ENCODE assay signal across 9 mouse cellular contexts in the genomic region with DNA sequence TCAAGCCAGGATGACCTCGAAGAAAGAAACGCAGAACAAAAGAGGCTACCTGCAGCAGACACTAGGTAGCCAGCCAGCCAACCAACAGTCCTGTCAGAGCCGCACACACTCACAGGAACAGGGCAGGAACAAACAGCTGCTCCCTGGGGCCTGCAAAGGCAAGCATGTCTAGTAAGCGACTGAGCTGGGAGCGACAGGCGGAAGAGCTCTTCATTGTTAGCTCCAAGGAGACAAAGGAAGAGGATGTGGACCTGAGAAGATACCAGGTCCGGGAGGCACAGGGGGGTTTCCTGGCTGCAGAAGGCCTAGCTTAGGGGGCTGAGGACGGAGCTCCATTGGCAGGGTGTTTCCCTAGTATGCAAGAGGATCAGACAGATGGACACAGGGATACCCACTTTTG. TPM values are rescaled to one million over a fixed set of nuclear protein-coding genes. Genes with fewer than 3 reads are reported as not detected.
DNase-seq lines count a peak whose midpoint lies in the region; ATAC-seq and TF ChIP-seq lines count a peak whose summit lies in the region.
"Had no signal": no experiment of that assay in that cellular context is flagged by ENCODE, and none has a peak within 500 bp of the region (broad histone marks: within the 10 kb centered on the region; RNA-seq: fewer than 3 reads in every experiment).

No protein-coding gene starts in this region.

- no peak overlapping the region for H3K4me3 ChIP-seq in embryonic facial prominence, embryonic 13.5 days
- H3K4me3 ChIP-seq in intestine, embryonic 14.5 days (ENCODE audit: low read depth, low read length) = no peak overlapping the region
- no peak overlapping the region for H3K4me3 ChIP-seq in lung, embryonic 14.5 days (ENCODE audit: low read depth, low read length)
- H3K4me3 ChIP-seq: limb, embryonic 12.5 days had no signal

- DNase-seq in ES-CJ7 (ENCODE audit: low read depth, low spot score) = peak; percentile 57
- DNase-seq in intestine, embryonic 14.5 days (ENCODE audit: low spot score) = no peak
- peak; percentile 50 for DNase-seq in lung, embryonic 14.5 days
- peak; percentile 27 for DNase-seq in yolk sac, embryonic 10.5 days (ENCODE audit: low spot score)
- no peak for DNase-seq in layer of hippocampus, postnatal 10 days (ENCODE audit: low spot score in 2 of 2)

- no peaks in the 10 kb centered on the region for H3K36me3 ChIP-seq in embryonic facial prominence, embryonic 13.5 days
- H3K36me3 ChIP-seq in intestine, embryonic 14.5 days (ENCODE audit: control insufficient read depth, insufficient read depth, low read length) = no peaks in the 10 kb centered on the region
- no peaks in the 10 kb centered on the region for H3K36me3 ChIP-seq in lung, embryonic 14.5 days (ENCODE audit: insufficient read depth)
- H3K36me3 ChIP-seq: limb, embryonic 12.5 days had no signal

- H3K9me3 ChIP-seq in embryonic facial prominence, embryonic 13.5 days = no peaks in the 10 kb centered on the region
- no peaks in the 10 kb centered on the region for H3K9me3 ChIP-seq in intestine, embryonic 14.5 days (ENCODE audit: control insufficient read depth, low read length)
- no peaks in the 10 kb centered on the region for H3K9me3 ChIP-seq in lung, embryonic 14.5 days (ENCODE audit: low read depth, low read length)
- H3K9me3 ChIP-seq: limb, embryonic 12.5 days had no signal

- H3K4me1 ChIP-seq in embryonic facial prominence, embryonic 13.5 days = 0 out of 2 replicates have a peak, but pooled peaks cover 2% of the 10 kb centered on the region
- peaks cover 15% of the 10 kb centered on the region; the same call in 1 of the 2 replicates for H3K4me1 ChIP-seq in intestine, embryonic 14.5 days (replicated peaks; ENCODE audit: control insufficient read depth, insufficient read depth, low read length)
- H3K4me1 ChIP-seq in lung, embryonic 14.5 days (ENCODE audit: insufficient read depth) = 0 out of 2 replicates have a peak, but pooled peaks cover 4% of the 10 kb centered on the region
- H3K4me1 ChIP-seq: limb, embryonic 12.5 days had no signal

- WGBS in embryonic facial prominence, embryonic 13.5 days = 56% methylated on average over 8 of the region's 8 CpGs
- 66% methylated on average over 8 of the region's 8 CpGs for WGBS in intestine, embryonic 14.5 days
- 55% methylated on average over 8 of the region's 8 CpGs for WGBS in lung, embryonic 14.5 days

- ATAC-seq in embryonic facial prominence, embryonic 13.5 days (ENCODE audit: insufficient number of reproducible peaks, insufficient read depth, low FRiP score, low TSS enrichment, low read depth) = no peak
- ATAC-seq in intestine, embryonic 14.5 days (replicated peaks; ENCODE audit: low FRiP score, low TSS enrichment, low read depth) = no peak
- ATAC-seq in lung, embryonic 14.5 days (ENCODE audit: insufficient read depth) = no peak
- ATAC-seq in cerebellum, adult (ENCODE audit: insufficient number of reproducible peaks, low FRiP score, low TSS enrichment) = no peak
- no peak for ATAC-seq in activated CD4-positive, CD25-positive, alpha-beta regulatory T cell, adult 4 months

- TF ChIP-seq CTCF in lung, embryonic 14.5 days (IDR thresholded peaks at IDR 0.05; ENCODE audit: low read depth) = no peak

- no peaks in the 10 kb centered on the region for H3K27me3 ChIP-seq in embryonic facial prominence, embryonic 13.5 days
- no peaks in the 10 kb centered on the region for H3K27me3 ChIP-seq in intestine, embryonic 14.5 days (replicated peaks; ENCODE audit: control insufficient read depth, insufficient read depth, low read length)
- no peaks in the 10 kb centered on the region for H3K27me3 ChIP-seq in lung, embryonic 14.5 days (ENCODE audit: insufficient read depth, low read length)
- H3K27me3 ChIP-seq: limb, embryonic 12.5 days had no signal

- peak overlapping the region; percentile 33; the same call in 1 of the 2 replicates for H3K27ac ChIP-seq in embryonic facial prominence, embryonic 13.5 days
- peak overlapping the region; percentile 16; the same call in 1 of the 2 replicates for H3K27ac ChIP-seq in intestine, embryonic 14.5 days (ENCODE audit: low read depth)
- H3K27ac ChIP-seq in lung, embryonic 14.5 days (ENCODE audit: low read depth) = peak overlapping the region; percentile 82
- H3K27ac ChIP-seq: limb, embryonic 12.5 days had no signal

- no peak overlapping the region for H3K4me2 ChIP-seq in embryonic facial prominence, embryonic 13.5 days
- H3K4me2 ChIP-seq in intestine, embryonic 14.5 days (ENCODE audit: low read length) = no peak overlapping the region
- H3K4me2 ChIP-seq in lung, embryonic 14.5 days = no peak overlapping the region
- H3K4me2 ChIP-seq: limb, embryonic 12.5 days had no signal

- no peak overlapping the region for H3K9ac ChIP-seq in embryonic facial prominence, embryonic 13.5 days
- no peak overlapping the region for H3K9ac ChIP-seq in intestine, embryonic 14.5 days (ENCODE audit: low read length)
- no peak overlapping the region for H3K9ac ChIP-seq in lung, embryonic 14.5 days
- H3K9ac ChIP-seq: limb, embryonic 12.5 days had no signal

RNA-seq across cellular contexts. Expression of a gene that starts 13.9 kb away (rescaled TPM):
- 9.8 and 11.3 TPM in 2 replicates for polyA plus RNA-seq in embryonic facial prominence, embryonic 13.5 days (2015; fragmentation: Nextera tagmentation; extraction: Ambion mirVana)
- polyA plus RNA-seq in intestine, embryonic 14.5 days (2014; fragmentation: Nextera tagmentation; extraction: Ambion mirVana) = 31.5 and 32.5 TPM in 2 replicates
- polyA plus RNA-seq in lung, embryonic 14.5 days (2014; fragmentation: Nextera tagmentation; extraction: Ambion mirVana) = 32.5 and 36.3 TPM in 2 replicates
- 1 to 10 TPM; 7.9 to 9.0 TPM for total RNA-seq in layer of hippocampus, postnatal 10 days (2021)
- polyA plus RNA-seq in activated CD4-positive, CD25-positive, alpha-beta regulatory T cell, adult 4 months (2017; shearing (Covaris generic)) = under 1 TPM in 1 of 2 experiments, not detected in 1; 0.15 TPM

RNA-seq across cellular contexts. Expression of a gene that starts 35.0 kb away (rescaled TPM):
- polyA plus RNA-seq in embryonic facial prominence, embryonic 13.5 days (2015; fragmentation: Nextera tagmentation; extraction: Ambion mirVana) = not detected in 2 replicates
- 0.50 and 0.98 TPM in 2 replicates for polyA plus RNA-seq in intestine, embryonic 14.5 days (2014; fragmentation: Nextera tagmentation; extraction: Ambion mirVana)
- 0.46 and 0.85 TPM in 2 replicates for polyA plus RNA-seq in lung, embryonic 14.5 days (2014; fragmentation: Nextera tagmentation; extraction: Ambion mirVana)
- under 1 TPM in 1 of 2 experiments, not detected in 1; 0.25 TPM for total RNA-seq in layer of hippocampus, postnatal 10 days (2021)
- not detected for polyA plus RNA-seq in activated CD4-positive, CD25-positive, alpha-beta regulatory T cell, adult 4 months (2017; shearing (Covaris generic))
- polyA plus RNA-seq: limb, embryonic 12.5 days had no signal

Comparison
In these comparisons a context has a peak if more than half of its experiments do, and no peak if none do; other contexts are left out.
1. DNase-seq: peak in ES-CJ7 (single experiment), lung, embryonic 14.5 days (single experiment) and yolk sac, embryonic 10.5 days (single experiment); none in intestine, embryonic 14.5 days (single experiment) and layer of hippocampus, postnatal 10 days (0 of 2).
2. H3K27ac ChIP-seq: peak in every context shown above with its lines; median percentile 82 in lung, embryonic 14.5 days; 33 in embryonic facial prominence, embryonic 13.5 days; 16 in intestine, embryonic 14.5 days.